Mouse (Mus musculus): ENCODE measurements around the gene Polh. TPM values are rescaled to one million over a fixed set of nuclear protein-coding genes. Genes with fewer than 3 reads are reported as not detected.

The Polh gene
- polyA plus RNA-seq, 1 experiment from 2014 or later: 8.9 TPM

DNA sequence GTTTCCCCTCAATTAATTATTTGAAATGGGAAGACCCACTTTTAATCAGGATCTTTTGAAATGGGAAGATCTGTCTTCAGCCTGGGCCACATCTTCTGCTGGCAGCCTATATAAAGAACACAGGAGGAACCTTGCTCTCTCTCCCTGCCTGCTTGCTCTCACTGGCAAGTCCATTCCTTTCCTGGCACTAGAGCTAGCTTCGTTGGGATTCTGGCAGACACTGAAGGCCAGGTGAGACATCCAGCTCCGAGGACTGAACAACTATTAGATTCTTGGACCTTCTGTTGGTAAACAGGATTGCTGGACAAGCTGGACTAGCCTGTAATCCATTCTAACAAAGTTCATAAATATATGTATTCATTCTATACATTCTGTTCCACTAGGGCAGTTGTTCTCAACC, 13.6 kb downstream of the Polh start:
- Histone ChIP-seq H3K27me3 (ENCODE audit: insufficient read depth, low read length) (no peaks in the 10 kb centered on the region), H3K9me3 (ENCODE audit: low read length) (no peaks in the 10 kb centered on the region), H3K27ac (ENCODE audit: low read depth) (no peak overlapping the region), H3K9ac (replicated peaks) (no peak overlapping the region), H3K36me3 (replicated peaks; ENCODE audit: insufficient read depth, low read length) (peaks cover 78% of the 10 kb centered on the region), H3K4me1 (ENCODE audit: insufficient read depth) (no peaks in the 10 kb centered on the region), H3K4me3 (ENCODE audit: low read depth, low read length) (no peak overlapping the region), H3K4me2 (ENCODE audit: low read depth, low read length) (no peak overlapping the region)
- DNase-seq: no peak
- WGBS (ENCODE audit: insufficient replicate concordance): 88% methylated on average over 2 of the region's 2 CpGs
- TF ChIP-seq CTCF (IDR thresholded peaks at IDR 0.05; ENCODE audit: low read depth) (no peak), EP300 (IDR thresholded peaks at IDR 0.05; ENCODE audit: low read depth) (no peak)
- ATAC-seq: no peak

DNA sequence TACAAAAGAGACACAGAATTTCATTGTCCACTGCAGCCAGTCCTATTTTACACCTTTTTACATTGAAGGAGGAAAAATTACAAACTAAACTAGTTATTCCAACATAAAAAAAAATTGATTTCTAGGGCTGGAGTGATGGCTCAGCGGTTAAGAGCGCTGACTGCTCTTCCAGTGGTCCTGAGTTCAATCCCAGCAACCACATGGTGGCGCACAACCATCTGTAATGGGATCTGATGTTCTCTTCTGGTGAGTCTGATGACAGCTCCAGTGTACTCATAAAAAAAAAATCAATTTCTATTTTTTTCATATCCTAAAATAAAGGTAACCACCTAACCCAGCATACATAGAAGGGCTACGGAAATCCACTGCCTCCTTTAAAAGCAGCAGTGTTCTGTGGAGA, 20.2 kb downstream of the Polh start:
- WGBS (ENCODE audit: insufficient replicate concordance): 92% methylated on average over 4 of the region's 4 CpGs
- no peak overlapping the region for H3K4me3 ChIP-seq (ENCODE audit: low read depth, low read length)
- ATAC-seq: no peak

DNA sequence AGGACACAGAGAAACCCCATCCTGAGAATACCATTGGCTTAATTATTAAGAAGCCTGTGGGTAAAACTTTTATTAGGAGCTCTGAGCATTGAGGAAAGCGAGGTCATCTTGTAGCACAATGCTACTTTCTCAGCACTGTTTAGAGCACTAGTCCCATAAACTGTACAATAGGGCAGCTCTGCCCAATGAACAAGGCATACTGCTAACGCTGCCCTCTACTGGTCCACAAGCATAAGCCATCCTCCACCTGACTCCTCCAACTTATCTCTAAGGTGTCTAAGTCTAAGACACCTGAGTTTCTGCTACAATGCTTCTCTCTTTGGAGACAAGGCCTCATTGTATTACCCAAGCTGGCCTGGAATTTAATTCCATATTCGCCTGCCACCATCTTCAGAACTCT, 31.9 kb downstream of the Polh start:
- Histone ChIP-seq H3K9ac (replicated peaks) (no peak overlapping the region), H3K4me1 (ENCODE audit: insufficient read depth) (no peaks in the 10 kb centered on the region), H3K36me3 (replicated peaks; ENCODE audit: insufficient read depth, low read length) (peaks cover 84% of the 10 kb centered on the region), H3K4me2 (ENCODE audit: low read depth, low read length) (no peak overlapping the region), H3K4me3 (ENCODE audit: low read depth, low read length) (no peak overlapping the region), H3K27ac (ENCODE audit: low read depth) (no peak overlapping the region), H3K27me3 (ENCODE audit: insufficient read depth, low read length) (no peaks in the 10 kb centered on the region), H3K9me3 (ENCODE audit: low read length) (no peaks in the 10 kb centered on the region)
- 67% methylated on average over 3 of the region's 3 CpGs for WGBS (ENCODE audit: insufficient replicate concordance)
- ATAC-seq: no peak
- TF ChIP-seq CTCF (IDR thresholded peaks at IDR 0.05; ENCODE audit: low read depth): peak; percentile 85
- TF ChIP-seq EP300 (IDR thresholded peaks at IDR 0.05; ENCODE audit: low read depth): no peak
- DNase-seq: no peak

More for the DNA sequence above, 20.2 kb downstream of the Polh start:
- no peak overlapping the region for H3K9ac ChIP-seq (replicated peaks)
- no peaks in the 10 kb centered on the region for H3K9me3 ChIP-seq (ENCODE audit: low read length)
- H3K4me1 ChIP-seq (ENCODE audit: insufficient read depth): no peaks in the 10 kb centered on the region
- H3K4me2 ChIP-seq (ENCODE audit: low read depth, low read length): no peak overlapping the region
- no peak overlapping the region for H3K27ac ChIP-seq (ENCODE audit: low read depth)
- TF ChIP-seq CTCF (IDR thresholded peaks at IDR 0.05; ENCODE audit: low read depth) (peak; percentile 56), EP300 (IDR thresholded peaks at IDR 0.05; ENCODE audit: low read depth) (no peak)
- peaks cover 77% of the 10 kb centered on the region for H3K36me3 ChIP-seq (replicated peaks; ENCODE audit: insufficient read depth, low read length)
- H3K27me3 ChIP-seq (ENCODE audit: insufficient read depth, low read length): no peaks in the 10 kb centered on the region
- no peak for DNase-seq

DNA sequence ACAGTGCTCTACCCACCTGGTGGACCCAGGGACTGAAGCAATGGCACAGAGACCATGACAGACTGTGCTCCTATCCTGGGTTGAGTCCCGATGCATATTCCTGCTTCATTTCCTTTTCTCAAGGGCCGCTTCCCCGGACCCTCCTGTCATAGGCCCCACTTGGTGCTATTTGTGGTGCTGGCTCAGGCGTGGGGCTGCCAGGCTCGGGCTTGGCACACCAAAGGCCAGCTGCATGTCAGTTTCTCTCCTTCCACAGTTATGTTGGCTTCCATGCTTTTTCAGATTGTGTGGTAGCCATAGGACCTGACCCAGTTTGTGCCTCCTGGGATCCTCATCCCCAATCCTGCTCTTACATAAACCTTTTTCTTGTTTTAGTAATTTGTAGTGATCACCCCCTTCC, 33.7 kb downstream of the Polh start:
- Histone ChIP-seq H3K4me1 (ENCODE audit: insufficient read depth) (no peaks in the 10 kb centered on the region), H3K27me3 (ENCODE audit: insufficient read depth, low read length) (no peaks in the 10 kb centered on the region), H3K27ac (ENCODE audit: low read depth) (peak overlapping the region; percentile 20; the same call in 1 of the 2 replicates), H3K9me3 (ENCODE audit: low read length) (no peaks in the 10 kb centered on the region), H3K4me3 (ENCODE audit: low read depth, low read length) (no peak overlapping the region), H3K4me2 (ENCODE audit: low read depth, low read length) (no peak overlapping the region), H3K9ac (replicated peaks) (no peak overlapping the region), H3K36me3 (replicated peaks; ENCODE audit: insufficient read depth, low read length) (peaks cover 95% of the 10 kb centered on the region)
- ATAC-seq (no peak), DNase-seq (no peak)
- 91% methylated on average over 5 of the region's 5 CpGs for WGBS (ENCODE audit: insufficient replicate concordance)
- TF ChIP-seq EP300 (IDR thresholded peaks at IDR 0.05; ENCODE audit: low read depth) (no peak), CTCF (IDR thresholded peaks at IDR 0.05; ENCODE audit: low read depth) (no peak)

DNA sequence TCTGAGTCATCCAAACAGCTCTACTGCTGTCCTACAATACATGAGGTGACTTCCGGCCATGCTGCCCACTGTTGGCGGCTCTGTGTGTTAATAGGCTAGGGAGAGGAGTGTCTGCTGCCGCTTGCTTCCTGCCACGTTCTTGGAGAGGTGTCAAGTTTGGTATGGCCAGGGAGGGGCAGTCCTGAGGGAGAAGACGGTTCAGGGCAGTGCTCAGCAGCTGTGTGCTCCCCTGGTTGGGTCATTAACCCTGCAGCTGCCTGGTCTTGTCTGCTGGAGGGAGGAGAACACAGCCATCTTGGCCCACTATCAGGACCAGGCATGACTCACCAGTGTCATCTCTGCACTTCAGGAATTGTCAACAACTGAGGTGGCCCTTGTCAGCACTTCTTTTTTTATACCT, 34.1 kb downstream of the Polh start:
- 56% methylated on average over 5 of the region's 5 CpGs for WGBS (ENCODE audit: insufficient replicate concordance)
- TF ChIP-seq EP300 (IDR thresholded peaks at IDR 0.05; ENCODE audit: low read depth) (no peak), CTCF (IDR thresholded peaks at IDR 0.05; ENCODE audit: low read depth) (peak; percentile 21; the same call in 1 of the 2 replicates)
- no peak overlapping the region for H3K9ac ChIP-seq (replicated peaks)
- peak overlapping the region; percentile 20; the same call in 1 of the 2 replicates for H3K27ac ChIP-seq (ENCODE audit: low read depth)
- H3K36me3 ChIP-seq (replicated peaks; ENCODE audit: insufficient read depth, low read length): peaks cover 98% of the 10 kb centered on the region
- DNase-seq (no peak), ATAC-seq (peak; percentile 68)
- no peak overlapping the region for H3K4me2 ChIP-seq (ENCODE audit: low read depth, low read length)
- no peak overlapping the region for H3K4me3 ChIP-seq (ENCODE audit: low read depth, low read length)
- H3K9me3 ChIP-seq (ENCODE audit: low read length): no peaks in the 10 kb centered on the region
- peaks cover 2% of the 10 kb centered on the region for H3K4me1 ChIP-seq (ENCODE audit: insufficient read depth)
- no peaks in the 10 kb centered on the region for H3K27me3 ChIP-seq (ENCODE audit: insufficient read depth, low read length)

DNA sequence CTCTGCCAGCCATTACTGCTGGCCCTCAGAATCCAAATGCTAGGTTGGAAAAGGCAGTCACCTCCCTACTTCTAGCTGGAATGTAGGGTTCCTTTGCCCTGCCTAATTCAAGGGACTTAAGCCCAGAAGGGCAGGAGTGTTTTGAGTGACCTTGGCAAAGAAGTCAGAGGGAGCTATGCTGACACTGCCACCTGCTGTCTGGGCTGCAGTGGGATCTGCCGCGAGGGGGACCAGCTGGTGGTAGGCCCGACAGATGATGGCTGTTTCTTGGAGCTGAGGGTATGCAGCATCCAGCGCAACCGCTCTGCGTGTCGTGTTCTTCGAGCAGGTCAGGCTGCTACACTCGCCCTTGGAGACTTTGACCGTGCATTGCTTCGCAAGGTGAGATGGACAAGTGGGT, 35.4 kb downstream of the Polh start:
- Histone ChIP-seq H3K9me3 (ENCODE audit: low read length) (no peaks in the 10 kb centered on the region), H3K9ac (replicated peaks) (no peak overlapping the region), H3K27me3 (ENCODE audit: insufficient read depth, low read length) (no peaks in the 10 kb centered on the region), H3K27ac (ENCODE audit: low read depth) (no peak overlapping the region), H3K4me3 (ENCODE audit: low read depth, low read length) (no peak overlapping the region), H3K4me1 (ENCODE audit: insufficient read depth) (peaks cover 15% of the 10 kb centered on the region), H3K36me3 (replicated peaks; ENCODE audit: insufficient read depth, low read length) (peaks cover 87% of the 10 kb centered on the region), H3K4me2 (ENCODE audit: low read depth, low read length) (no peak overlapping the region)
- TF ChIP-seq EP300 (IDR thresholded peaks at IDR 0.05; ENCODE audit: low read depth) (no peak), CTCF (IDR thresholded peaks at IDR 0.05; ENCODE audit: low read depth) (peak; percentile 59)
- ATAC-seq (no peak), DNase-seq (no peak)
- WGBS (ENCODE audit: insufficient replicate concordance): 83% methylated on average over 11 of the region's 11 CpGs

DNA sequence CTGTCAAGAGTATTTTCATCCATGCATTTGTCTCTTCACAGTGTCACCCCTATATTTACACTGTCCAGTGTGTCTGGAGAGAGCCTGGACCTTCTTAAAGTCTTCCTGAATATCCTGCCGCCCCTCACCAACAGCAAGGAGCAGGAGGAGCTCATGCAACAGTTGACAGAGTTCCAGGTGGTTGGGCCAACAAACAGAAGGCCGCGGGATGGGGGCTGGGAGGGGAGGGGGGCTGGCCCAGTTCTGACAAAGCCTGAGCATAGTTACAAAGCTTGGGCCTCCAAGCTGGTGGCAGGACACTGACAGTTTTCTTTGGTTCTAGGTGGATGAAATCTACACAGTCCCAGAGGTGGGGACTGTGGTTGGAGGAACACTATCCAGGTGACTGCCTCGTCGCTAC, 36.2 kb downstream of the Polh start:
- ATAC-seq: no peak
- H3K9ac ChIP-seq (replicated peaks): no peak overlapping the region
- DNase-seq: no peak
- no peak overlapping the region for H3K4me3 ChIP-seq (ENCODE audit: low read depth, low read length)
- H3K4me2 ChIP-seq (ENCODE audit: low read depth, low read length): no peak overlapping the region
- H3K4me1 ChIP-seq (ENCODE audit: insufficient read depth): peaks cover 21% of the 10 kb centered on the region
- H3K27ac ChIP-seq (ENCODE audit: low read depth): no peak overlapping the region
- TF ChIP-seq EP300 (IDR thresholded peaks at IDR 0.05; ENCODE audit: low read depth): no peak
- TF ChIP-seq CTCF (IDR thresholded peaks at IDR 0.05; ENCODE audit: low read depth): no peak
- peaks cover 80% of the 10 kb centered on the region for H3K36me3 ChIP-seq (replicated peaks; ENCODE audit: insufficient read depth, low read length)
- 85% methylated on average over 5 of the region's 5 CpGs for WGBS (ENCODE audit: insufficient replicate concordance)
- no peaks in the 10 kb centered on the region for H3K27me3 ChIP-seq (ENCODE audit: insufficient read depth, low read length)
- no peaks in the 10 kb centered on the region for H3K9me3 ChIP-seq (ENCODE audit: low read length)

Data from liver, postnatal 0 days (tissue).